Mouse (Mus musculus): ENCODE results near the gene Higd1c.
"Not testable (repeated sequence)": the region's sequence is repeated elsewhere in the genome, so short reads cannot be mapped to it uniquely, and the experiment has no call there.

The Higd1c gene

GRCm38 (mm10) chr15:100364242-100364641, at the start of gene Higd1c:
TSS of gene Higd1c (plus strand) at chr15:100364542.
- Histone ChIP-seq H3K27me3 (ENCODE audit: control insufficient read depth, insufficient read depth, low read length, poor library complexity, severe bottlenecking) (no peaks in the 10 kb centered on the region; the same call in 1 of the 2 replicates), H3K36me3 (ENCODE audit: control insufficient read depth, insufficient read depth, low read length, poor library complexity, severe bottlenecking) (no peaks in the 10 kb centered on the region)
- no peak for DNase-seq (ENCODE audit: low read depth, low spot score)

GRCm38 (mm10) chr15:100318014-100318671, 46.2 kb upstream of the Higd1c start:
- DNase-seq (ENCODE audit: low read depth, low spot score); H3K27me3 ChIP-seq (ENCODE audit: control insufficient read depth, insufficient read depth, low read length, poor library complexity, severe bottlenecking); H3K36me3 ChIP-seq (ENCODE audit: control insufficient read depth, insufficient read depth, low read length, poor library complexity, severe bottlenecking): not testable (repeated sequence)

GRCm38 (mm10) chr15:100319884-100320283, 44.5 kb upstream of the Higd1c start:
- DNase-seq (ENCODE audit: low read depth, low spot score), result no peak
- H3K27me3 ChIP-seq (ENCODE audit: control insufficient read depth, insufficient read depth, low read length, poor library complexity, severe bottlenecking), result no peaks in the 10 kb centered on the region
- no peaks in the 10 kb centered on the region for H3K36me3 ChIP-seq (ENCODE audit: control insufficient read depth, insufficient read depth, low read length, poor library complexity, severe bottlenecking)

- no peaks in the 10 kb centered on the region for H3K36me3 ChIP-seq (ENCODE audit: control insufficient read depth, insufficient read depth, low read length, poor library complexity, severe bottlenecking)
- no peak for DNase-seq (ENCODE audit: low read depth, low spot score)
- no peaks in the 10 kb centered on the region for H3K27me3 ChIP-seq (ENCODE audit: control insufficient read depth, insufficient read depth, low read length, poor library complexity, severe bottlenecking)
Measured at GRCm38 (mm10) chr15:100320295-100320905, 43.9 kb upstream of the Higd1c start.

- H3K27me3 ChIP-seq (ENCODE audit: control insufficient read depth, insufficient read depth, low read length, poor library complexity, severe bottlenecking), result no peaks in the 10 kb centered on the region
- DNase-seq (ENCODE audit: low read depth, low spot score), result peak; percentile 23
- no peaks in the 10 kb centered on the region for H3K36me3 ChIP-seq (ENCODE audit: control insufficient read depth, insufficient read depth, low read length, poor library complexity, severe bottlenecking)
Measured at GRCm38 (mm10) chr15:100321134-100321533, 43.2 kb upstream of the Higd1c start.

- H3K27me3 ChIP-seq (ENCODE audit: control insufficient read depth, insufficient read depth, low read length, poor library complexity, severe bottlenecking), result no peaks in the 10 kb centered on the region
- DNase-seq (ENCODE audit: low read depth, low spot score), result no peak
Measured at GRCm38 (mm10) chr15:100324021-100324591, 40.2 kb upstream of the Higd1c start.

GRCm38 (mm10) chr15:100325235-100325634, 39.1 kb upstream of the Higd1c start:
- no peak for DNase-seq (ENCODE audit: low read depth, low spot score)
- no peaks in the 10 kb centered on the region for H3K27me3 ChIP-seq (ENCODE audit: control insufficient read depth, insufficient read depth, low read length, poor library complexity, severe bottlenecking)
- H3K36me3 ChIP-seq (ENCODE audit: control insufficient read depth, insufficient read depth, low read length, poor library complexity, severe bottlenecking), result no peaks in the 10 kb centered on the region

More at GRCm38 (mm10) chr15:100324021-100324591, 40.2 kb upstream of the Higd1c start:
- no peaks in the 10 kb centered on the region for H3K36me3 ChIP-seq (ENCODE audit: control insufficient read depth, insufficient read depth, low read length, poor library complexity, severe bottlenecking)

- peak; percentile 16 for DNase-seq (ENCODE audit: low read depth, low spot score)
- not testable (repeated sequence) for H3K27me3 ChIP-seq (ENCODE audit: control insufficient read depth, insufficient read depth, low read length, poor library complexity, severe bottlenecking); H3K36me3 ChIP-seq (ENCODE audit: control insufficient read depth, insufficient read depth, low read length, poor library complexity, severe bottlenecking)
Measured at GRCm38 (mm10) chr15:100328089-100328488, 36.3 kb upstream of the Higd1c start.

- DNase-seq (ENCODE audit: low read depth, low spot score); H3K27me3 ChIP-seq (ENCODE audit: control insufficient read depth, insufficient read depth, low read length, poor library complexity, severe bottlenecking); H3K36me3 ChIP-seq (ENCODE audit: control insufficient read depth, insufficient read depth, low read length, poor library complexity, severe bottlenecking): not testable (repeated sequence)
Measured at GRCm38 (mm10) chr15:100329336-100329735, 35.0 kb upstream of the Higd1c start.

- Histone ChIP-seq H3K36me3 (ENCODE audit: control insufficient read depth, insufficient read depth, low read length, poor library complexity, severe bottlenecking) (no peaks in the 10 kb centered on the region), H3K27me3 (ENCODE audit: control insufficient read depth, insufficient read depth, low read length, poor library complexity, severe bottlenecking) (no peaks in the 10 kb centered on the region)
- DNase-seq (ENCODE audit: low read depth, low spot score), result no peak
Measured at GRCm38 (mm10) chr15:100330739-100331138, 33.6 kb upstream of the Higd1c start.

GRCm38 (mm10) chr15:100332077-100332961, 32.0 kb upstream of the Higd1c start:
- DNase-seq (ENCODE audit: low read depth, low spot score); H3K27me3 ChIP-seq (ENCODE audit: control insufficient read depth, insufficient read depth, low read length, poor library complexity, severe bottlenecking); H3K36me3 ChIP-seq (ENCODE audit: control insufficient read depth, insufficient read depth, low read length, poor library complexity, severe bottlenecking): not testable (repeated sequence)

GRCm38 (mm10) chr15:100334629-100335028, 29.7 kb upstream of the Higd1c start, which contains the start of gene Mettl7a3:
TSS of gene Mettl7a3 (plus strand) at chr15:100334929.
- no peak for DNase-seq (ENCODE audit: low read depth, low spot score)
- no peaks in the 10 kb centered on the region for H3K27me3 ChIP-seq (ENCODE audit: control insufficient read depth, insufficient read depth, low read length, poor library complexity, severe bottlenecking)
- no peaks in the 10 kb centered on the region for H3K36me3 ChIP-seq (ENCODE audit: control insufficient read depth, insufficient read depth, low read length, poor library complexity, severe bottlenecking)

GRCm38 (mm10) chr15:100337328-100337727, 27.0 kb upstream of the Higd1c start:
- H3K36me3 ChIP-seq (ENCODE audit: control insufficient read depth, insufficient read depth, low read length, poor library complexity, severe bottlenecking); H3K27me3 ChIP-seq (ENCODE audit: control insufficient read depth, insufficient read depth, low read length, poor library complexity, severe bottlenecking); DNase-seq (ENCODE audit: low read depth, low spot score): not testable (repeated sequence)

- not testable (repeated sequence) for H3K36me3 ChIP-seq (ENCODE audit: control insufficient read depth, insufficient read depth, low read length, poor library complexity, severe bottlenecking); H3K27me3 ChIP-seq (ENCODE audit: control insufficient read depth, insufficient read depth, low read length, poor library complexity, severe bottlenecking)
- DNase-seq (ENCODE audit: low read depth, low spot score), result peak; percentile 75
Measured at GRCm38 (mm10) chr15:100337847-100338246, 26.5 kb upstream of the Higd1c start.

Measured in splenic B cell, adult 2 months (primary cell).